Mouse (Mus musculus): ENCODE data around the gene Adora2a.

Gene Adora2a

GRCm38 (mm10) chr10:75314190-75314980 is 2.3 kb upstream of the Adora2a start:
- peak; percentile 67 for DNase-seq

GRCm38 (mm10) chr10:75315756-75316155 is 921 bp upstream of the Adora2a start:
- no peak for DNase-seq

GRCm38 (mm10) chr10:75316472-75316871 is 205 bp upstream of the Adora2a start:
- DNase-seq = peak; percentile 35

- peak; percentile 79 for DNase-seq
Measured at GRCm38 (mm10) chr10:75316908-75317761, 458 bp downstream of the Adora2a start.

- DNase-seq = no peak
Measured at GRCm38 (mm10) chr10:75318206-75318605, 1.5 kb downstream of the Adora2a start.

GRCm38 (mm10) chr10:75320321-75320720 is 3.6 kb downstream of the Adora2a start:
- no peak for DNase-seq

- DNase-seq = peak; percentile 53
Measured at GRCm38 (mm10) chr10:75322966-75323365, 6.3 kb downstream of the Adora2a start.

- DNase-seq = no peak
Measured at GRCm38 (mm10) chr10:75323986-75324385, 7.3 kb downstream of the Adora2a start.

- no peak for DNase-seq
Measured at GRCm38 (mm10) chr10:75324391-75324790, 7.7 kb downstream of the Adora2a start.

GRCm38 (mm10) chr10:75325821-75326220 is 9.1 kb downstream of the Adora2a start:
- DNase-seq = no peak

GRCm38 (mm10) chr10:75326553-75326952 is 9.9 kb downstream of the Adora2a start:
- DNase-seq = peak; percentile 77

- DNase-seq = no peak
Measured at GRCm38 (mm10) chr10:75327081-75327480, 10.4 kb downstream of the Adora2a start.

GRCm38 (mm10) chr10:75328201-75328704 is 11.6 kb downstream of the Adora2a start:
- no peak for DNase-seq

GRCm38 (mm10) chr10:75332268-75332667 is 15.6 kb downstream of the Adora2a start:
- DNase-seq = no peak

GRCm38 (mm10) chr10:75333176-75333776 is 16.6 kb downstream of the Adora2a start:
- no peak for DNase-seq

- DNase-seq = no peak
Measured at GRCm38 (mm10) chr10:75334175-75334574, 17.5 kb downstream of the Adora2a start.

- DNase-seq = peak; percentile 57
Measured at GRCm38 (mm10) chr10:75335075-75335474, 18.4 kb downstream of the Adora2a start.

- DNase-seq = peak; percentile 54
Measured at GRCm38 (mm10) chr10:75337231-75337630, 20.6 kb downstream of the Adora2a start.

GRCm38 (mm10) chr10:75338852-75339251 is 22.2 kb downstream of the Adora2a start:
- DNase-seq = no peak

- no peak for DNase-seq
Measured at GRCm38 (mm10) chr10:75339377-75339776, 22.7 kb downstream of the Adora2a start.

GRCm38 (mm10) chr10:75341936-75342335 is 25.3 kb downstream of the Adora2a start:
- DNase-seq = no peak

- DNase-seq = peak; percentile 28
Measured at GRCm38 (mm10) chr10:75344563-75344962, 27.9 kb downstream of the Adora2a start.

- no peak for DNase-seq
Measured at GRCm38 (mm10) chr10:75345265-75345664, 28.6 kb downstream of the Adora2a start.
